Mouse (Mus musculus): Measurements from ENCODE around the gene Lrp8. TPM values are rescaled to one million over a fixed set of nuclear protein-coding genes. Genes with fewer than 3 reads are reported as not detected.

The Lrp8 gene
- total RNA-seq, 4 experiments from 2014 or later: not detected

GRCm38 (mm10) chr4:107807796-107808195, 5.7 kb downstream of the Lrp8 start:
- DNase-seq (ENCODE audit: low spot score in 2 of 2): no peak

DNA sequence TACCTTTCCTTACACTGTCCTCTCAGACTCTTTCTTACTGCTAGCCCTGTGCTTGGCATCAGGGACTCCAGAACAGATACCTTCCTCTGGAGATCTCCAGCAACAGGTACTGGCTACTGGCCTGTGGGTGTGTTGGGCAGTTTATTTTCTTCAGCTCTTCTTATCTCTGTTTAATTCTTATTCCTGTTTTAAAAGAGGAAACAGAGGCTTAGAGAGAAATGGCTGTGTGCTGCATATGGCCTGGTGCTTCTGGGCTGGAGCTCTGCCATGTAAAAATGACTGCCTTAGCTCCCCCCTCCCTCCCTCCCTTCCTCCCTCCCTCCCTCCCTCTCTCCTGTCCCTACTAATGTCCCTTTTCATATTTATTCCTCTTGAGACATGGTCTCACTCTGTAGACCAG, 6.6 kb downstream of the Lrp8 start:
- no peak for DNase-seq (ENCODE audit: low spot score in 2 of 2)

DNA sequence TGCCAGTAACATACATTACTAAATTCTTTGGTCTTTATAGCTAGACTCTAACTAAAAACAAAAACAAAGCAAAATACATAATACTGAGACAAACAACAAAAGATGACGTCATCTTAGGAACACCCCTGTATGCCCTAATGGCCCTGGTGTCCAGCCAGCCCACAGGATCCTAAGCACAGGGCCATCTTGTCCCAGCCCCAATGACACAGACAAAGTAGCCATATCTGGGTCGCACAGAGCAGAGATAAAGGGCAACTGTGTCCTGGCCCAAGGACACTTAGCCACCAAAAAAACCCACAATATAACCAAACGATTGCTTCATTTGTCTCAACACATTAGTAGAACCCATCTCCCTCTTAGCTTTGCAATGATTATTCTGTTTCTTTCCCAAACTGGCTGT, 8.9 kb downstream of the Lrp8 start:
- DNase-seq (ENCODE audit: low spot score in 2 of 2): no peak

GRCm38 (mm10) chr4:107811716-107812330, 9.8 kb downstream of the Lrp8 start:
- no peak for DNase-seq (ENCODE audit: low spot score in 2 of 2)

DNA sequence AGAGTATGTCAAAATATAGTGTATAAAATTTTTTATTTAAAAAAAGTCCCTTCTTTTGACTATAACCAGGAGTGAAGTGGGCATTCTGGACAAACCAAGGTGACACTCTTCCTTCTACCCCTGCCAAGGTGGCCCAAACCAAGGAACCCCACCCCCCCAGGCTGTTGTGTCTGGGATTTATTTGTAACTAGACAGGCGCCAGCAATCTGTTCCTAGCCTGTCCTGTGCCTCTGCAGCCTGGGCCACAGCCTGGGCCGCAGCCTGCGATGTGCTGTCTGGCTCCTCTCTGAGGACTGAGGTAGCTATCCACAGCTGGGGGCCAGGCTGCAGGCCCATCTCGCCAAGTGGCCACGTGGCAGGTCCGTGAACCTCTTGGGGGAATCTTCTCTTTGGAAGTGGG, 10.3 kb downstream of the Lrp8 start:
- DNase-seq (ENCODE audit: low spot score in 2 of 2): no peak

- DNase-seq (ENCODE audit: low spot score in 2 of 2): no peak
Measured at GRCm38 (mm10) chr4:107816459-107816858, 14.4 kb downstream of the Lrp8 start.

DNA sequence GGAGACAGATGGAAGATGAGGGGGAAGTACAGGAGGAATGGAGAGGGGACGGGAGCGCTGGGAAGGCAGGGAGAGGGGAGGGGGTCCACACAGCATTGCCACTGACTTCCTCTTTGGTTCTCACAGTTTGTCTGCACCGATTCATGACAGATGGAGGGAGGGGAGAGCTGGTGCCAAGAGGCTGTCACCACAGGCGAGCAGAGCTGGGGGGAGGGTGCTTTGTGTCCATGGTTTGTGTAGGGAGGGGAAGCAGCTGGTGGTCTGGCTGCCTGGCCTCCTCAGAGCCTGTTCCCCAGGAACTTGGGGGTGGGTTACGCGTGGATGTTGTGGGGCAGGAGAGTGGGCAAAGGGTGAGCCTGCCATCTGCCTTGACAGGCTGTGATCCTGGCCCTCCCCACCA, 15.4 kb downstream of the Lrp8 start:
- no peak for DNase-seq (ENCODE audit: low spot score in 2 of 2)

DNA sequence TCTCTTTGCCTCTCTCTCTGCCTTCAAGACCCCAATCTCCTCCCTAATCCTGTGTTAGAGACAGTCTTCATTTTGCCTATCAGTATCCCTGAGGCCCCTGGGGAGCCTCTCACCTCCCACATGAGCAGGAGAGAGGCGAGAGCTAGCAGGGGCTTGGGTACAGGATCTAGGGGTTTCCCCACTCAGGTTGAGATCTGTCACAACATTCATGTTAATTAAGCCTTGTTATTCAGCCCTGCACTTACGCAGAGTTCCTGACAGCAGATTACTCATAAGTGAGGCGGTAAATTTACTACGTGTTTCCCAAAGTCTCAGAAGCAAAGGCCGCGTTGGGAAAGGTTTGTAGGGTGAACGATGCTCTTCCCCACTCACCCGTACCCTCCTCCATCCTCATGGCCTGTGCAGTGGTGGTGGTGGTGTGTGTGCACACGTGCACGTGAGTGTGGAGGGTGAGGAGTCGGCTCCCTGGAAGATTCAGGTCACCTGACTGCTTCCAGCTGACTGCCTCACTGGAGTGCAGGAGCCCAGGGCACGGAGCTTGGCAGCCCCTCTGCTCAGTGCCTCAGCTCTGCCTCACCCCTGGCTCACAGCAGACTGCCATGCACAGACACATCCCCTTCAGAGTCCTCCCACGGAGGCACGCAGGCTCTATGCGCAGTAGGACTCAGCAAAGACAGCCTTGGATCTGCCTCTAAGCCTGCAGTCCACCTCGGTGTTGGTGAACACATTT, 18.1 kb downstream of the Lrp8 start:
- DNase-seq (ENCODE audit: low spot score in 2 of 2): no peak

- peak; percentile 12 to 52 for DNase-seq (ENCODE audit: low spot score in 2 of 2)
Measured at GRCm38 (mm10) chr4:107820856-107821619, 19.0 kb downstream of the Lrp8 start.

DNA sequence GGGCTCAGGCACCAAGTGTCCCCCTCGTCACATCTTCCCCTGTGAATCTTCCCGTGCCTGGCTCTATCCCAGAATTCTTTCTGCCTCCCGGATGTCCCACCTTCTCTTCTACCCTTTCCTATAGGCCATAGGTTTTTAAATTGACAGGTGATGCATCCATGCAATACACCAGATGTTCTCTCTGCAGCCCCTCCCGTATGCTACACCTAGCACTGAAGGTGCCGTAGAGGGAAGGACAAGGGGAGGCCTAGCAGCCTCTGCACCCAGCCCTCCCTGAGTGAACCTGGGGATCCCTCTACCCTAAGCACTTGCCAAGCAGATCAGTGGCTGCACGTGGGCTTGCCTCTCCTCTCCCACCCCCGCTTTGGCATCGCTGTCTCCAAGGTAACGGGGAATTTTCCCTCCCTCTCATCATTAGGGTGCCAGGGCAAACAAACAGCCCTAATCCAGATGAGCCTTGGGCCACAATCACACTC, 20.9 kb downstream of the Lrp8 start:
- DNase-seq (ENCODE audit: low spot score in 2 of 2): no peak

DNA sequence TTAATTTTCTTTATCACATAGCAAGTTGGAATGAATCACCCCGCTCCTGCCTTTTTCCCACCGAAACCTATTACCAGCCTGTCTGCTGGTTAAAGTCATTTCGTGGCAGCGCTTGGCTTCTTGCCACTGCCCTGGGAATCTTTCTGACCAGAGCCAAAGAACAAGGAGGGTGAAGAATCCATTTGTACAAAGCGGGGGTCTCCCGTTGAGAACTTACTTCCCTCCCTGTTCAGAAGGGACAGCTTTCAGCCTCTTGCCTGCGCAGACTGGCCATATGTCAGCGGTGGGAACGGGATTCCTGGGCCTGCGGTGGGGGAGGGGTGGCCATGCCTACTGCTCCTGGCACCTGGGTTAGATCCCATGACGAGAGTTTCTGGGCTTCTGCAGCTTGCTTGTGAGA, 21.4 kb downstream of the Lrp8 start:
- DNase-seq (ENCODE audit: low spot score in 2 of 2): no peak

GRCm38 (mm10) chr4:107828727-107829218, 26.7 kb downstream of the Lrp8 start:
- peak in 1 of 2 experiments; percentile 35 for DNase-seq (ENCODE audit: low spot score in 2 of 2)

- DNase-seq (ENCODE audit: low spot score in 2 of 2): no peak
Measured at GRCm38 (mm10) chr4:107829675-107830074, 27.6 kb downstream of the Lrp8 start.

DNA sequence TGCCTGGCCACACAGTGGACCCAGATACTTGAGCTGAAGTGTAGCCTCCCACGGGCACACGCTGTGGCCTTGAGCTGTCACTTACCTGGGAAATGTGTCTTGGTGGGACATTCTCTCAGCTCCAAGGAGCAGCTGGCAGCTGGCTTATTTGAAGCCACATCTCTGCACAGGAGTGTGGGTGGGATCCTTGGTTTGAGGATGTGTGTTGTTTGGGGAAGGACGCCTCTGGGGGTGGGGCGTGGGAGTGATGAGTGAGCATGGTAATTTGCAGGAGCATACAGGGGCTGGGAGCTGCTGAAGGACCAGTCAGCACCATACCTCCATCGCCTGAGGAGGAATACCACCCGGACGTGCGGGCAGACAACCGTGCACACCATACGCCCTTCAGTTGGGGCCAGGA, 28.1 kb downstream of the Lrp8 start:
- no peak for DNase-seq (ENCODE audit: low spot score in 2 of 2)

DNA sequence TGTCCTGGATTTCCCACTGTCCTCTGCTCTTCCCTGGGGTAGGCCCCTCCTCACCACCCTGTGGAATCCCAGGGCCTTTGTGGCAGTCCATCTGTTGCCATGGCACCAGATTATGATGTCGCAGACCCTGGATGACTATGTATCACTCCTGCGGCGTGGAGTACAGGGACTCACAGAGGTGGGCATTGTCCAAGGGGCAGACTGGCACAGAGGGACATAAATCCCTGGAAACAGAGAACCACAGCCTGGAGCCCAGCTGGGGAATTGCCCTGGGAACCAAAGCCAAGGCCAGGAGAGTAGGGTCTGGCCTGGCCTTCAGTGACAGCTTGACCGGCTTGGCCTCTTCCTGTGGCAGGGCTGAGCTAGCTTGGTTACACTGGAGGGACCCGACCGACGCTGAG, 28.8 kb downstream of the Lrp8 start:
- DNase-seq (ENCODE audit: low spot score in 2 of 2): no peak

DNA sequence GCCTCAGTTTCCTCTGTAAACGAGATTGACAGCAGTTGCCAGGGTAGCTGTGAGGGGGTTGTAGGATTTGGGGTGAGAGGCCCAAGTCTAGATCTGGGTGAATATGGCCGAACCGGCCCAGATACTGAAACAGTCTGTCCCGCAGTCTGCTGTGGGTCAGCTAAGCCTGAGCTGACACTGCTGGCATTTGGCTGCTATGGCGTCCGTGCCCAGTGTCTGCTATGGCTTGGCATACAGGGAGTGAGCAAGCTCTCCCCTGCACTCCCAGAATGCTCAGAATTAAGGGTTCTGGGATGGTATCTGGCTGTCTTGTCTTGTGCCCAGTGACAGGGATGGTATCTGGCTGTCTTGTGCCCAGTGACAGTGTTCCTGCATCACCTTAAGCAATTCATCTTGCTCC, 29.6 kb downstream of the Lrp8 start:
- no peak for DNase-seq (ENCODE audit: low spot score in 2 of 2)

GRCm38 (mm10) chr4:107833525-107833924, 31.5 kb downstream of the Lrp8 start:
- DNase-seq (ENCODE audit: low spot score in 2 of 2): no peak

DNA sequence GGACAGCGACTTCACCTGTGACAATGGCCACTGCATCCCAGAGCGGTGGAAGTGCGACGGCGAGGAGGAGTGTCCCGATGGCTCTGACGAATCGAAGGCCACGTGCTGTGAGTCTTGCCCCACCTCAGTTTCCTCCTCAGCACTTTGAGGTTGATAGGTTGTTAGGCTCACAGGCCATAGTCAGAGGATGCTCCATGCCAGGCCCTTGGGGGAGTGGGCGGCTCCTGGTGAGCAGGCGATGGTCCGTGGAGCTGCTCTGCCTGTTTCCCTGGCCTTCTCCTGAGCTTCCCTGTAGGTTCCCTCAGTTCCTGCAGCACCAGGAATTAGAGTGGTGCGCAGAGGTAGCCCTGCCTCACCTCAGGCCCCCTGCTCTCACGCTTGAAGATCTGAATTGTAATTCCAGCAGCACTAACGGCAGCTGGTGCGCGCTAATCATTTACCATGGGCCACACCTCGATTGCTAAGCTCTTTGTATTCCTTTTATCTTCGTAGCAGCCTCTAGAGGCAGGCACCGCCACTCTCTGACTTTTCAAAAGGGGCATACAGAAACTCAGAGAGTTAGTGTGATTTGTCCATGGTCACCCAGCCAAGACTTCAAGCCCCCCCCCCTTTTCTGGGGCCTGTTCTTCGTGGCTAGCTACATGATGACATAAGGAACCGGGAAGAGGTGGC, 32.7 kb downstream of the Lrp8 start:
- DNase-seq (ENCODE audit: low spot score in 2 of 2): no peak

- DNase-seq (ENCODE audit: low spot score in 2 of 2): no peak
Measured at GRCm38 (mm10) chr4:107835508-107835909, 33.4 kb downstream of the Lrp8 start.

- DNase-seq (ENCODE audit: low spot score in 2 of 2): no peak
Measured at GRCm38 (mm10) chr4:107836758-107837157, 34.7 kb downstream of the Lrp8 start.

DNA sequence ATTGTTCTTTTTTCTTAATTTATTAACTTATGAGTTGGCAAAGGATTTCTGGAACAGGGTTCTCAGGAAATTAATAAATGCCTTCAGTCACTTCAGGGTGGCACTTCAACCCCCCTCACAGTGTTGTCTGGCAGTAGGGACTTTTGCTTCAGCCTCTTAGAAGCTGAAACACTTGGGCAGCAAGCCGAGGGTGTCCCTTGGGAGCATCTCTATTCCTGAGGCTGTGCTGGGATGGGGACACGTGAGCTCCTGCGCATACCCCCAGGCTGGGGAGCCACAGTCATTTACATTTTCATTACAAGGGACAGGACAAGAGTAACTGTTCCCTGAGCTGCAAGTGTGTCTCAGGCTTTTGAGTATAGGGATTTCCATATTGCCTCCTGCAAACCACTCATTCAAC, 35.8 kb downstream of the Lrp8 start:
- no peak for DNase-seq (ENCODE audit: low spot score in 2 of 2)

- DNase-seq (ENCODE audit: low spot score in 2 of 2): no peak
Measured at GRCm38 (mm10) chr4:107843687-107844086, 41.6 kb downstream of the Lrp8 start.
